Mouse (Mus musculus) G1E (cell line): ENCODE measurements around the gene Saa2.

ENCODE experiments used
- CTCF ChIP-seq: IDR thresholded peaks from 2 replicates; pipeline ENCODE4 v1.5.1; 2012; ENCODE audit warnings: low read depth, low read length, inconsistent platforms, mixed read lengths
- GATA1 ChIP-seq: IDR thresholded peaks from 2 replicates; pipeline ENCODE4 v1.6.1; 2012; ENCODE audit warnings: borderline replicate concordance, low read length, inconsistent platforms, mixed read lengths
- POLR2AphosphoS5 ChIP-seq: IDR thresholded peaks from 2 replicates; pipeline ENCODE4 v1.6.1; 2012; ENCODE audit warnings: low read depth, low read length, inconsistent platforms; ENCODE audit not compliant: insufficient replicate concordance
- TAL1 ChIP-seq: conservative IDR thresholded peaks from 2 replicates; pipeline ENCODE4 v1.6.1; 2012; ENCODE audit warnings: low read depth, low read length, inconsistent platforms, mixed read lengths

- no peak for TF ChIP-seq CTCF
- no peak for TF ChIP-seq TAL1
- TF ChIP-seq GATA1, result no peak
- TF ChIP-seq POLR2AphosphoS5, result no peak
Measured at GRCm38 (mm10) chr7:46768451-46768850, 16.9 kb downstream of the Saa2 start.
